Comparison of ENCODE assay signal across 18 mouse cellular contexts in the genomic region with DNA sequence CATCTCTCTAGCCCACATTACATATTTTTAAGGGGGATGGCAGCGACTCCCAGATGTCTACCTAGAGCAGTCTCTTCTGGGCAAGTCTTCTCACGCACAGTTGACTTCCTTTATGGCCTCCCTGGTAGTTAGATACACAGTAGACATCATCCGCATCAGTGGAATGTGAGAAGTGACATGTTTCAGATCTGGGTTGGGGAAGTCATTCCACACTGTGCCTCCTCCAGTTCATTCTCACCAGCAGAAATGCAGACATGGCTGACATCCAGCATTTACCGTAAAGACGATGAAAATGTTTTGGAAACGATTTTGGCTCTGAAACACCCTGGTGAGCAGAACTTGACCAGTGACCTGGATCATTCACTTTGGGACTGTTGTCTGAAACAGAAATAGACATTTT.
"Had no signal": no experiment of that assay in that cellular context is flagged by ENCODE, and none has a peak within 500 bp of the region (broad histone marks: within the 10 kb centered on the region; RNA-seq: fewer than 3 reads in every experiment).

No protein-coding gene starts in this region.

- H3K4me2 ChIP-seq: limb, embryonic 15.5 days; liver, embryonic 12.5 days; midbrain, embryonic 12.5 days; neural tube, embryonic 13.5 days; neural tube, embryonic 15.5 days had no signal

- H3K9ac ChIP-seq: limb, embryonic 15.5 days; liver, embryonic 12.5 days; liver, embryonic 14.5 days; midbrain, embryonic 12.5 days; neural tube, embryonic 13.5 days; neural tube, embryonic 15.5 days had no signal

- H3K27me3 ChIP-seq: limb, embryonic 15.5 days; liver, embryonic 12.5 days; midbrain, embryonic 12.5 days; neural tube, embryonic 13.5 days; neural tube, embryonic 15.5 days had no signal

- DNase-seq: lung, adult 18-20 months; midbrain, embryonic 14.5 days; retina, postnatal 1 day; right cerebral cortex, adult 18-20 months; right cerebral cortex, postnatal 25 days; right cerebral cortex, postnatal 4 days; spleen, adult 18-20 months; thymus, adult 18-20 months; thymus, postnatal 14 days; thymus, postnatal 36 days had no signal

- H3K4me3 ChIP-seq: limb, embryonic 15.5 days; liver, embryonic 12.5 days; midbrain, embryonic 12.5 days; myocyte; neural tube, embryonic 13.5 days; neural tube, embryonic 15.5 days had no signal

- ATAC-seq: liver, embryonic 12.5 days; midbrain, embryonic 16.5 days had no signal

- H3K27ac ChIP-seq: limb, embryonic 15.5 days; liver, embryonic 12.5 days; liver, embryonic 14.5 days; midbrain, embryonic 12.5 days; neural tube, embryonic 13.5 days; neural tube, embryonic 15.5 days had no signal

- H3K9me3 ChIP-seq: limb, embryonic 15.5 days had no signal

- H3K36me3 ChIP-seq: limb, embryonic 15.5 days; liver, embryonic 12.5 days; midbrain, embryonic 12.5 days; neural tube, embryonic 13.5 days; neural tube, embryonic 15.5 days had no signal

- H3K4me1 ChIP-seq: limb, embryonic 15.5 days; liver, embryonic 12.5 days; midbrain, embryonic 12.5 days; neural tube, embryonic 13.5 days; neural tube, embryonic 15.5 days had no signal
